15 mouse cellular contexts compared by ENCODE assay signal in the genomic region with DNA sequence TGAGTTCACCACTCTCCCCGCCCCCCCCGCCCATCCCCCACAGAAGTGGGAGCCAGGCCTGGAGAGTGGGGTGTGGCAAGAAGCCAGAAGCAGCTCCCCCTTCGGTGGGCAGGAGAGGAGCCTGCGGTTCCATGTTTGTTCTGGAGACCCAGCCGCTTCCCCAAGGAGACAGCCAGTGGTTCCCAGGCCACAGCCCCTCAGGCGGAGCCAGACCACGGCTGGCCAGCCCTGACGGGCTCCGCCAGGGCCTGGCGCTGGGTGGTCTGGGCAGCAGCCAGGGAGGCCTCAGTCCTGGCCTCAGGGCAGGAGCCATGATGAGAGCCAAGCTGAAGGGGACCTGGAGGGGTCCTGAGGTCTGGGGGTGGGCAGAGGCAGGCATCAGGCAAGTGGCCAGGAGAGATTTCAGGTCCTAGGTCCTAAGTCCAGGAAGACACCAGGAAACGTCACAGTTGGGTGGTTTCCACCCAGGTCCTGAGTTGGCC. TPM values are rescaled to one million over a fixed set of nuclear protein-coding genes. Genes with fewer than 3 reads are reported as not detected.
DNase-seq lines count a peak whose midpoint lies in the region; ATAC-seq lines count a peak whose summit lies in the region.
"Had no signal": no experiment of that assay in that cellular context is flagged by ENCODE, and none has a peak within 500 bp of the region (broad histone marks: within the 10 kb centered on the region; RNA-seq: fewer than 3 reads in every experiment).

No protein-coding gene starts in this region.

- no peaks in the 10 kb centered on the region for H3K36me3 ChIP-seq in hindbrain, embryonic 10.5 days
- H3K36me3 ChIP-seq in hindbrain, embryonic 13.5 days = no peaks in the 10 kb centered on the region
- H3K36me3 ChIP-seq in embryonic facial prominence, embryonic 10.5 days (replicated peaks) = no peaks in the 10 kb centered on the region
- H3K36me3 ChIP-seq in hindbrain, embryonic 14.5 days (replicated peaks; ENCODE audit: control insufficient read depth, insufficient read depth) = no peaks in the 10 kb centered on the region
- H3K36me3 ChIP-seq: heart, embryonic 15.5 days; intestine, embryonic 15.5 days had no signal

- H3K27me3 ChIP-seq in hindbrain, embryonic 10.5 days (ENCODE audit: insufficient read depth, poor library complexity, severe bottlenecking) = peaks cover 23% of the 10 kb centered on the region; the same call in 1 of the 2 replicates
- H3K27me3 ChIP-seq in hindbrain, embryonic 13.5 days = no peaks in the 10 kb centered on the region; the same call in 1 of the 2 replicates
- H3K27me3 ChIP-seq in embryonic facial prominence, embryonic 10.5 days (replicated peaks; ENCODE audit: low read depth, poor library complexity, severe bottlenecking) = peaks cover 17% of the 10 kb centered on the region
- H3K27me3 ChIP-seq in hindbrain, embryonic 14.5 days (ENCODE audit: control insufficient read depth, insufficient read depth, low read length) = no peaks in the 10 kb centered on the region
- H3K27me3 ChIP-seq: intestine, embryonic 15.5 days had no signal

- WGBS in hindbrain, embryonic 10.5 days = 47% methylated on average over 11 of the region's 11 CpGs
- WGBS in hindbrain, embryonic 13.5 days = 53% methylated on average over 11 of the region's 11 CpGs
- 54% methylated on average over 11 of the region's 11 CpGs for WGBS in embryonic facial prominence, embryonic 10.5 days
- WGBS in hindbrain, embryonic 14.5 days = 43% methylated on average over 11 of the region's 11 CpGs

- H3K9ac ChIP-seq in hindbrain, embryonic 13.5 days = no peak overlapping the region
- H3K9ac ChIP-seq in hindbrain, embryonic 14.5 days = no peak overlapping the region
- H3K9ac ChIP-seq: heart, embryonic 15.5 days; intestine, embryonic 15.5 days had no signal

- H3K4me3 ChIP-seq in hindbrain, embryonic 10.5 days = no peak overlapping the region
- H3K4me3 ChIP-seq in hindbrain, embryonic 13.5 days = no peak overlapping the region
- H3K4me3 ChIP-seq in embryonic facial prominence, embryonic 10.5 days = no peak overlapping the region
- H3K4me3 ChIP-seq in hindbrain, embryonic 14.5 days (replicated peaks; ENCODE audit: low read length) = no peak overlapping the region
- H3K4me3 ChIP-seq: heart, embryonic 15.5 days; intestine, embryonic 15.5 days had no signal

- peak; percentile 53 for DNase-seq in hindbrain, embryonic 10.5 days (ENCODE audit: low spot score)
- DNase-seq in embryonic facial prominence, embryonic 10.5 days (ENCODE audit: low spot score) = no peak
- DNase-seq in hindbrain, embryonic 14.5 days (ENCODE audit: low spot score) = no peak
- DNase-seq in kidney, postnatal 10 days = peak; percentile 70
- no peak for DNase-seq in adrenal gland, adult 18-20 months (ENCODE audit: low spot score in 2 of 2)
- DNase-seq in adrenal gland, postnatal 25 days = no peak
- DNase-seq in testis, postnatal 14 days (ENCODE audit: low spot score) = no peak
- DNase-seq: cerebellum, postnatal 36 days; gastrocnemius, postnatal 10 days; layer of hippocampus, postnatal 36 days had no signal

- H3K27ac ChIP-seq in hindbrain, embryonic 10.5 days = peak overlapping the region; percentile 83
- no peak overlapping the region for H3K27ac ChIP-seq in hindbrain, embryonic 13.5 days
- peak overlapping the region; percentile 70 for H3K27ac ChIP-seq in embryonic facial prominence, embryonic 10.5 days (replicated peaks)
- H3K27ac ChIP-seq in hindbrain, embryonic 14.5 days = no peak overlapping the region
- H3K27ac ChIP-seq: heart, embryonic 15.5 days; intestine, embryonic 15.5 days; macrophage had no signal

- no peak for ATAC-seq in hindbrain, embryonic 13.5 days (ENCODE audit: low FRiP score)
- ATAC-seq in hindbrain, embryonic 14.5 days (ENCODE audit: low FRiP score) = peak; percentile 41; the same call in 1 of the 2 replicates
- ATAC-seq: intestine, embryonic 15.5 days had no signal

- H3K9me3 ChIP-seq in hindbrain, embryonic 10.5 days = no peaks in the 10 kb centered on the region
- no peaks in the 10 kb centered on the region for H3K9me3 ChIP-seq in hindbrain, embryonic 13.5 days
- no peaks in the 10 kb centered on the region for H3K9me3 ChIP-seq in embryonic facial prominence, embryonic 10.5 days
- no peaks in the 10 kb centered on the region for H3K9me3 ChIP-seq in hindbrain, embryonic 14.5 days (ENCODE audit: control insufficient read depth, low read length)
- H3K9me3 ChIP-seq: heart, embryonic 15.5 days; intestine, embryonic 15.5 days had no signal

- H3K4me1 ChIP-seq in hindbrain, embryonic 10.5 days (replicated peaks) = peaks cover 52% of the 10 kb centered on the region
- H3K4me1 ChIP-seq in hindbrain, embryonic 13.5 days (replicated peaks) = peaks cover 16% of the 10 kb centered on the region
- peaks cover 53% of the 10 kb centered on the region for H3K4me1 ChIP-seq in embryonic facial prominence, embryonic 10.5 days
- peaks cover 10% of the 10 kb centered on the region; the same call in 1 of the 2 replicates for H3K4me1 ChIP-seq in hindbrain, embryonic 14.5 days (replicated peaks; ENCODE audit: control insufficient read depth, insufficient read depth, low read length)
- H3K4me1 ChIP-seq: heart, embryonic 15.5 days had no signal

- H3K4me2 ChIP-seq in hindbrain, embryonic 13.5 days = no peak overlapping the region
- H3K4me2 ChIP-seq in hindbrain, embryonic 14.5 days (replicated peaks) = no peak overlapping the region
- H3K4me2 ChIP-seq: heart, embryonic 15.5 days; intestine, embryonic 15.5 days; liver, embryonic 11.5 days had no signal

RNA-seq across cellular contexts. Expression of a gene that starts 59.9 kb away (rescaled TPM):
- 23.4 and 26.1 TPM in 2 replicates for polyA plus RNA-seq in hindbrain, embryonic 10.5 days (2016; fragmentation: Nextera tagmentation; extraction: Ambion mirVana)
- polyA plus RNA-seq in hindbrain, embryonic 13.5 days (2015; fragmentation: Nextera tagmentation; extraction: Ambion mirVana) = 6.9 and 10.2 TPM in 2 replicates
- polyA plus RNA-seq in embryonic facial prominence, embryonic 10.5 days (2016; fragmentation: Nextera tagmentation; extraction: Ambion mirVana) = 12.9 and 18.7 TPM in 2 replicates
- 8.3 and 10.2 TPM in 2 replicates for polyA plus RNA-seq in hindbrain, embryonic 14.5 days (2014; fragmentation: Nextera tagmentation; extraction: Ambion mirVana)
- total RNA-seq in adrenal gland, adult 18-20 months (2021) = 10 to 100 TPM in 1 of 2 experiments, 1 to 10 TPM in 1; 6.8 to 99.4 TPM
- 4.6 and 6.1 TPM in 2 replicates for total RNA-seq in adrenal gland, postnatal 25 days (2021)
- polyA plus RNA-seq: macrophage had no signal

Comparison
In these comparisons a context has a peak if more than half of its experiments do, and no peak if none do; other contexts are left out.
1. DNase-seq: peak in hindbrain, embryonic 10.5 days (single experiment) and kidney, postnatal 10 days (single experiment); none in embryonic facial prominence, embryonic 10.5 days (single experiment), hindbrain, embryonic 14.5 days (single experiment), adrenal gland, adult 18-20 months (0 of 2), adrenal gland, postnatal 25 days (single experiment) and testis, postnatal 14 days (single experiment).
2. H3K27ac ChIP-seq: peak in hindbrain, embryonic 10.5 days (single experiment) and embryonic facial prominence, embryonic 10.5 days (single experiment); none in hindbrain, embryonic 13.5 days (single experiment) and hindbrain, embryonic 14.5 days (single experiment).